Mouse (Mus musculus): ENCODE measurements around the gene Trappc3. TPM values are rescaled to one million over a fixed set of nuclear protein-coding genes. Genes with fewer than 3 reads are reported as not detected.

Gene Trappc3
- polyA plus RNA-seq, 1 experiment from 2014 or later, result 32.9 TPM

GRCm38 (mm10) chr4:126310344-126310743, 48.2 kb downstream of the Trappc3 start:
- Histone ChIP-seq H3K4me1 (ENCODE audit: control insufficient read depth, insufficient read depth, low read length) (no peaks in the 10 kb centered on the region; the same call in 1 of the 2 replicates), H3K9ac (replicated peaks; ENCODE audit: low read depth, low read length) (no peak overlapping the region), H3K36me3 (ENCODE audit: control insufficient read depth, insufficient read depth, low read length) (peaks cover 8% of the 10 kb centered on the region; the same call in 1 of the 2 replicates), H3K4me2 (ENCODE audit: low read depth, low read length) (no peak overlapping the region), H3K27ac (ENCODE audit: low read depth, low read length) (no peak overlapping the region), H3K4me3 (ENCODE audit: low read depth, low read length) (no peak overlapping the region), H3K27me3 (ENCODE audit: control insufficient read depth, insufficient read depth, low read length) (no peaks in the 10 kb centered on the region), H3K9me3 (ENCODE audit: control insufficient read depth, low read length) (no peaks in the 10 kb centered on the region)
- ATAC-seq (ENCODE audit: low read depth), result peak; percentile 33; the same call in 1 of the 2 replicates
- WGBS, result 67% methylated on average over 5 of the region's 7 CpGs

GRCm38 (mm10) chr4:126311566-126312200, 49.6 kb downstream of the Trappc3 start:
- no peaks in the 10 kb centered on the region; the same call in 1 of the 2 replicates for H3K4me1 ChIP-seq (ENCODE audit: control insufficient read depth, insufficient read depth, low read length)
- H3K4me3 ChIP-seq (ENCODE audit: low read depth, low read length), result no peak overlapping the region
- no peaks in the 10 kb centered on the region for H3K27me3 ChIP-seq (ENCODE audit: control insufficient read depth, insufficient read depth, low read length)
- 92% methylated on average over 16 of the region's 16 CpGs for WGBS
- peaks cover 17% of the 10 kb centered on the region; the same call in 1 of the 2 replicates for H3K36me3 ChIP-seq (ENCODE audit: control insufficient read depth, insufficient read depth, low read length)
- no peak for ATAC-seq (ENCODE audit: low read depth)
- no peaks in the 10 kb centered on the region for H3K9me3 ChIP-seq (ENCODE audit: control insufficient read depth, low read length)
- no peak overlapping the region for H3K27ac ChIP-seq (ENCODE audit: low read depth, low read length)
- H3K4me2 ChIP-seq (ENCODE audit: low read depth, low read length), result no peak overlapping the region
- H3K9ac ChIP-seq (replicated peaks; ENCODE audit: low read depth, low read length), result no peak overlapping the region

DNA sequence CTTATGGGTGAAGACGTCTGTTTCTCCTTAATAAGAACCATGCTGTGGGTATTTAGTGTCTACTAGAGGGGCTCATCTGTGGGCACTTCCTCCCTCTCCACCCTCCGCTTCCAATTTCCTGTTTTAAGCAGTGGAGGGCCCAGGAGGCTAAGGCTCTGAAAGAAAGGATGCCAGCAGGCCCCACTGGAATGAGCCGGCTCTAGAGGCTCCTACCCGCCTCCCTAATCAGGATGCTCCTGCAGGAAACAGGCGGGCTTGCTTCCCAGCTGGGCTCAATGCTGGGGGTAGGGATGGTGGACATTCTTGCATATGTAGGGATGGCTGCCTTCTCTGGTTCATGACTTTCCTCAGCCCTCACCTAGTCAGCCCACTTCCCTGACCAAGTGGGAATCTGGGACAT, 51.1 kb downstream of the Trappc3 start:
- ATAC-seq (ENCODE audit: low read depth), result no peak
- Histone ChIP-seq H3K27me3 (ENCODE audit: control insufficient read depth, insufficient read depth, low read length) (no peaks in the 10 kb centered on the region), H3K4me1 (ENCODE audit: control insufficient read depth, insufficient read depth, low read length) (no peaks in the 10 kb centered on the region; the same call in 1 of the 2 replicates), H3K4me2 (ENCODE audit: low read depth, low read length) (no peak overlapping the region), H3K27ac (ENCODE audit: low read depth, low read length) (no peak overlapping the region), H3K36me3 (ENCODE audit: control insufficient read depth, insufficient read depth, low read length) (peaks cover 31% of the 10 kb centered on the region), H3K4me3 (ENCODE audit: low read depth, low read length) (no peak overlapping the region), H3K9me3 (ENCODE audit: control insufficient read depth, low read length) (no peaks in the 10 kb centered on the region), H3K9ac (replicated peaks; ENCODE audit: low read depth, low read length) (no peak overlapping the region)
- WGBS, result 39% methylated on average over 5 of the region's 5 CpGs

DNA sequence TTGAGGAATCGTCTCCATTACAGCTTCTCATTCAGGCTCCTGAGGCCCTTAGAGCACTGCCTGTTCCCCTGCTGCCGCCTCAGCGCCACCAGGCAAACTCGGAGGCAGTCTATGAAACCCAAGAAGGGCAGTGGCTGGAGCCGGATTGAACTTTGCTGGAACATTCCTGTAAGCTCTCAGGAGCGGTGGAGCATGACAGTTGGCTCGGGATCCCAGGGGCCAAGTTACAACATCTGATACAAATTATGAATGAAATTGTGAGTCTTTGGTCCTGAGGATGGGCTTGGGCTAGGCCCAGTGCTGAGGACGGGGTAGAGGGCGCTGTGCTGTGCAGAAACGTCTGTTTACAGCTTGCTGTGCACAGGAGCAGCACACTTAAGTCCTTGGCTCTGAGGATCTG, 52.3 kb downstream of the Trappc3 start:
- no peak for ATAC-seq (ENCODE audit: low read depth)

DNA sequence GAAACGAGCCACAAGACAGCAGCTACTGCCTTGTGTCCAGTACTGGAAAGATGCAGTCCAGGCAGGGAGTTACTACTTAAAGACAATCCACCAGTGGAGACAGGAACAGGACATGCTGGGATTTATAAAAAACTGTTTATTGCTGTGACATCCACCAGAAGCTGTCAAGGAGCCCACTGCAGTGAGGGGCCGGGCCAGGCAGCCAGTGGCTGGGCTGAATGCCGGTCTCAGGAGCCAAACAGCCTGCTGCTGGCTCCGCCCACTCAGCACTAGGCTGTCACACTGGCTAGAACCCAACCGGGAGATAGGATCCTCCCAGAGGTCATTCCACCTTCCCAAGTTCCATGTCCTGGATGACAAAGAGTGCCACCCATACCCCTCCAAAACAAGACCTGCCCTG, 53.8 kb downstream of the Trappc3 start:
- no peak for ATAC-seq (ENCODE audit: low read depth)
- Histone ChIP-seq H3K36me3 (ENCODE audit: control insufficient read depth, insufficient read depth, low read length) (peaks cover 31% of the 10 kb centered on the region), H3K9me3 (ENCODE audit: control insufficient read depth, low read length) (no peaks in the 10 kb centered on the region), H3K4me1 (ENCODE audit: control insufficient read depth, insufficient read depth, low read length) (peaks cover 7% of the 10 kb centered on the region), H3K27me3 (ENCODE audit: control insufficient read depth, insufficient read depth, low read length) (no peaks in the 10 kb centered on the region), H3K4me2 (ENCODE audit: low read depth, low read length) (no peak overlapping the region), H3K4me3 (ENCODE audit: low read depth, low read length) (no peak overlapping the region), H3K27ac (ENCODE audit: low read depth, low read length) (no peak overlapping the region), H3K9ac (replicated peaks; ENCODE audit: low read depth, low read length) (no peak overlapping the region)
- 41% methylated on average over 5 of the region's 5 CpGs for WGBS

More for the DNA sequence above, 52.3 kb downstream of the Trappc3 start:
- no peak overlapping the region for H3K4me3 ChIP-seq (ENCODE audit: low read depth, low read length)
- H3K4me2 ChIP-seq (ENCODE audit: low read depth, low read length), result no peak overlapping the region
- H3K27ac ChIP-seq (ENCODE audit: low read depth, low read length), result no peak overlapping the region
- no peak overlapping the region for H3K9ac ChIP-seq (replicated peaks; ENCODE audit: low read depth, low read length)
- H3K36me3 ChIP-seq (ENCODE audit: control insufficient read depth, insufficient read depth, low read length), result peaks cover 31% of the 10 kb centered on the region
- H3K4me1 ChIP-seq (ENCODE audit: control insufficient read depth, insufficient read depth, low read length), result no peaks in the 10 kb centered on the region; the same call in 1 of the 2 replicates
- no peaks in the 10 kb centered on the region for H3K27me3 ChIP-seq (ENCODE audit: control insufficient read depth, insufficient read depth, low read length)
- no peaks in the 10 kb centered on the region for H3K9me3 ChIP-seq (ENCODE audit: control insufficient read depth, low read length)
- WGBS, result 57% methylated on average over 10 of the region's 10 CpGs

GRCm38 (mm10) chr4:126316443-126317040, 54.4 kb downstream of the Trappc3 start:
- Histone ChIP-seq H3K36me3 (ENCODE audit: control insufficient read depth, insufficient read depth, low read length) (peaks cover 31% of the 10 kb centered on the region), H3K9me3 (ENCODE audit: control insufficient read depth, low read length) (no peaks in the 10 kb centered on the region), H3K27ac (ENCODE audit: low read depth, low read length) (no peak overlapping the region), H3K9ac (replicated peaks; ENCODE audit: low read depth, low read length) (no peak overlapping the region), H3K4me3 (ENCODE audit: low read depth, low read length) (no peak overlapping the region), H3K4me2 (ENCODE audit: low read depth, low read length) (no peak overlapping the region), H3K4me1 (ENCODE audit: control insufficient read depth, insufficient read depth, low read length) (peaks cover 7% of the 10 kb centered on the region), H3K27me3 (ENCODE audit: control insufficient read depth, insufficient read depth, low read length) (no peaks in the 10 kb centered on the region)
- no peak for ATAC-seq (ENCODE audit: low read depth)
- WGBS, result 94% methylated on average over 13 of the region's 13 CpGs

DNA sequence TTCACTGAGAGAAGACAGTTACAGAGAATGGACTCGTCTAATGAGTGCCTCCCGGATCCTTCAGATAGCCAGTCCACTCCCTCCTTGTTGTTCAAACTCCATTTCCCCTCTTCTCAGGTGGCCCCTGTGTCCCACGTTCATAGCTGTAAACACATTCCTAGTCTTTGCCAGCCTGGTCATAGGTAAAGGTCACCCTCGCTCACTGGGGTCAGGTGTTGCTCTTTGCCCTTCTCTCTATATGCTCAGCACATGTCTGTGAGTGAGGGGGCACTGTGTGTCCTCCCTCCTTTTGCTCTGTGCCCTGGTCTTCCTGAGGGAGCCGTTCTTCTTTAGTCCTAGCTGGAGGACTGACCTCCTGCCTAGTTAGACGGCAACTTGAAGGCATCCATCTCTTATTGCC, 57.7 kb downstream of the Trappc3 start:
- no peak overlapping the region for H3K4me2 ChIP-seq (ENCODE audit: low read depth, low read length)

DNA sequence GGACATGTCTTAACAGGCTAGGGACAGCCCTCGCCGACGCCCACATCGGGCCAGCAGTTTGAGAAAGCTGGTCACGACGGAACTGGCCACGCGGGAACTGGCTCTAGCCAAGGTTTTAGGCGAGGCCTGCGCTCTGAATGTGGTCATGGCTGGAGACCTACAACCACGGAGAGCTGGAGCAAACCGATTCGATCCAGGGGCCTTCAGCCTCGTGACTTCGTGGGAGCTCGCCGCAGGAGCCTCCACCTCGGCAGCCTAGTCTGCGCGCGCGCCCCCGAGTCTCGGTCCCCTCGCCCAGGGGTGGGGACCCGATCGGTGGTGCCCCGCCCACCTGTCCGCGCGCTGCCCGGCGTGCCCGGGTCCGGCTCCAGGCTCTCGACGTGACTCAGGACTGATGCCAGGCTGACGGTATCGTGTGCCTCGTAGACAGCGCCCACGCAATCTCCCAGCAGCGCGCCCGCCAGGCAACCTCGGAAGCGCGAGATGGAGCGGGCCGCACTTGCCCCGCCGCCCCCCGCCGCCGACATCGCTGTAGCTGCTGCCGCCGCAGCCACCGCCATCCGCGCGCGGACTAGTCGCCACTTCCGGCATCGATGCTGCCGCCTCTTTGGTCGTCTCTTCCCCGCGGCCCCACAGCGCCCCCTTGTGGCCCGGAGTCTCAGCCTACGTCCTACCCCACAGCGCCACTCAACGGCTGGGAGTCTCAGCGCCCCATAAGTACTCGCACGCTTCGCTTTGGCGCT, 59.2 kb downstream of the Trappc3 start, which contains the start of gene Adprhl2:
Adprhl2 (minus strand) TSS at position 593 of the 743 bp plus-strand sequence.
- Histone ChIP-seq H3K36me3 (ENCODE audit: control insufficient read depth, insufficient read depth, low read length) (peaks cover 18% of the 10 kb centered on the region), H3K4me3 (ENCODE audit: low read depth, low read length) (peak within 1 kb of the TSS; percentile 65), H3K9ac (replicated peaks; ENCODE audit: low read depth, low read length) (peak within 1 kb of the TSS; percentile 83), H3K4me2 (ENCODE audit: low read depth, low read length) (peak within 1 kb of the TSS; percentile 76), H3K27me3 (ENCODE audit: control insufficient read depth, insufficient read depth, low read length) (no peaks in the 10 kb centered on the region), H3K4me1 (ENCODE audit: control insufficient read depth, insufficient read depth, low read length) (peaks cover 7% of the 10 kb centered on the region), H3K27ac (ENCODE audit: low read depth, low read length) (peak within 1 kb of the TSS; percentile 81), H3K9me3 (ENCODE audit: control insufficient read depth, low read length) (no peaks in the 10 kb centered on the region)
- ATAC-seq (ENCODE audit: low read depth), result peak; percentile 88
- WGBS, result under 1% methylated on average over 77 of the region's 80 CpGs

More for the DNA sequence above, 57.7 kb downstream of the Trappc3 start:
- Histone ChIP-seq H3K36me3 (ENCODE audit: control insufficient read depth, insufficient read depth, low read length) (peaks cover 24% of the 10 kb centered on the region), H3K27me3 (ENCODE audit: control insufficient read depth, insufficient read depth, low read length) (no peaks in the 10 kb centered on the region), H3K9ac (replicated peaks; ENCODE audit: low read depth, low read length) (no peak overlapping the region), H3K4me1 (ENCODE audit: control insufficient read depth, insufficient read depth, low read length) (peaks cover 7% of the 10 kb centered on the region), H3K9me3 (ENCODE audit: control insufficient read depth, low read length) (no peaks in the 10 kb centered on the region), H3K4me3 (ENCODE audit: low read depth, low read length) (no peak overlapping the region), H3K27ac (ENCODE audit: low read depth, low read length) (no peak overlapping the region)
- WGBS, result 96% methylated on average over 6 of the region's 6 CpGs
- no peak for ATAC-seq (ENCODE audit: low read depth)
